Mouse (Mus musculus): ENCODE results near the gene Adamtsl4.

The Adamtsl4 gene

GRCm38 (mm10) chr3:95630856-95631255 lies 56.9 kb downstream of the Adamtsl4 start:
- DNase-seq, result no peak

GRCm38 (mm10) chr3:95629755-95630154 lies 58.0 kb downstream of the Adamtsl4 start:
- peak; percentile 34 for DNase-seq

- no peak for DNase-seq
These were observed 60.0 kb downstream of the Adamtsl4 start for GRCm38 (mm10) chr3:95627763-95628162.

All from cerebellum, adult 11 months (tissue).